ENCODE assay signal across 8 mouse cellular contexts in the genomic region with DNA sequence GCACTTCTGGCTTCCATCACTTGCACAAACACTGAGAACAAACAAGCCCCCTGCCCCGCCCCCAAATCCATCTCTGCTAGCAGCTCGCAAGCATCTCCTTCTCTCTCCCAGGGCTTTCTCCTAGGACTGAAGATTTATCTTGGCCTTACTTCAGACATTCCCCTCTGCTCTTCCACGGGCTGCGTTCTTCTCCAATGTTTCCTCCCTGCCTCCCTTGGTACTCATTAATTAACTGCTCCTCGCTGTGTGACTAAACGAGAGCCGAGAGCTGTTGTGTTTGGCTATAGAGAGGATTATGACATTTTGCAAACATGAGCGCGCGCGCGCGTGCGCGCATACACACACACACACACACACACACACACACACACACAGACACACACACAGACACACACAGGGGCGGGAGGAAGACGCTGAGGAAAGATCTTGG.
DNase-seq lines count a peak whose midpoint lies in the region; ATAC-seq lines count a peak whose summit lies in the region.

No protein-coding gene starts in this region.

- H3K4me3 ChIP-seq in heart, embryonic 13.5 days: peak overlapping the region; percentile 25
- H3K4me3 ChIP-seq in kidney, embryonic 16.5 days (ENCODE audit: low read length): peak overlapping the region; percentile 30

- peaks cover 5% of the 10 kb centered on the region; the same call in 1 of the 2 replicates for H3K4me1 ChIP-seq in heart, embryonic 13.5 days
- H3K4me1 ChIP-seq in kidney, embryonic 16.5 days (ENCODE audit: insufficient read depth, low read length): peaks cover 32% of the 10 kb centered on the region

- H3K9ac ChIP-seq in heart, embryonic 13.5 days: no peak overlapping the region
- H3K9ac ChIP-seq in kidney, embryonic 16.5 days (replicated peaks; ENCODE audit: low read length): no peak overlapping the region

- H3K36me3 ChIP-seq in heart, embryonic 13.5 days: no peaks in the 10 kb centered on the region
- no peaks in the 10 kb centered on the region for H3K36me3 ChIP-seq in kidney, embryonic 16.5 days (ENCODE audit: insufficient read depth, low read length)

- H3K27ac ChIP-seq in heart, embryonic 13.5 days (replicated peaks): no peak overlapping the region
- peak overlapping the region; percentile 75; the same call in 1 of the 2 replicates for H3K27ac ChIP-seq in kidney, embryonic 16.5 days (ENCODE audit: low read length)

- H3K27me3 ChIP-seq in heart, embryonic 13.5 days (replicated peaks): no peaks in the 10 kb centered on the region
- no peaks in the 10 kb centered on the region for H3K27me3 ChIP-seq in kidney, embryonic 16.5 days (ENCODE audit: insufficient read depth, low read length)

- H3K9me3 ChIP-seq in heart, embryonic 13.5 days: no peaks in the 10 kb centered on the region
- H3K9me3 ChIP-seq in kidney, embryonic 16.5 days (ENCODE audit: low read length): no peaks in the 10 kb centered on the region

- WGBS in heart, embryonic 13.5 days: 54% methylated on average over 17 of the region's 17 CpGs
- WGBS in kidney, embryonic 16.5 days: 8% methylated on average over 17 of the region's 17 CpGs

- DNase-seq in MN1 (ENCODE audit: low spot score): peak; percentile 63
- DNase-seq in embryo, embryonic 10 days (ENCODE audit: low spot score): peak; percentile 59
- peak; percentile 34 to 39 for DNase-seq in lung, adult 18-20 months
- DNase-seq in ovary, postnatal 14 days (ENCODE audit: low spot score): peak; percentile 29
- DNase-seq in spleen, adult 12 weeks (ENCODE audit: low spot score): no peak

- no peak for ATAC-seq in heart, embryonic 13.5 days (ENCODE audit: extremely low read depth, insufficient number of reproducible peaks, low FRiP score, low TSS enrichment)
- peak; percentile 89 for ATAC-seq in kidney, embryonic 16.5 days (ENCODE audit: low FRiP score, low TSS enrichment)
- ATAC-seq in inflammation-experienced regulatory T-cells, adult 6 months: no peak

- peak overlapping the region; percentile 59 for H3K4me2 ChIP-seq in heart, embryonic 13.5 days
- H3K4me2 ChIP-seq in kidney, embryonic 16.5 days (replicated peaks; ENCODE audit: low read depth, low read length): peak overlapping the region; percentile 50
